Mouse (Mus musculus) C2C12 (cell line): Measurements from ENCODE around the gene Gm49711. TPM values are rescaled to one million over a fixed set of nuclear protein-coding genes. Genes with fewer than 3 reads are reported as not detected.

Source experiments
- H3K27me3 ChIP-seq: one replicate; pipeline ENCODE4 v1.6.1; 2011; ENCODE audit not compliant: control insufficient read depth, insufficient read depth, insufficient read length
- H3K36me3 ChIP-seq: one replicate; pipeline ENCODE4 v1.6.1; 2011; ENCODE audit not compliant: control insufficient read depth, insufficient read depth
- H3K4me3 ChIP-seq: one replicate; pipeline ENCODE4 v1.5.1; 2011; ENCODE audit warnings: mild to moderate bottlenecking, control low read depth; ENCODE audit not compliant: poor library complexity, insufficient read depth, severe bottlenecking
- H3K79me2 ChIP-seq: one replicate; pipeline ENCODE4 v1.6.1; 2011; ENCODE audit not compliant: control insufficient read depth, insufficient read depth
- H3K79me3 ChIP-seq: one replicate; pipeline ENCODE4 v1.6.1; 2011; ENCODE audit warnings: low read depth, control low read depth
- H3ac ChIP-seq: one replicate; pipeline ENCODE3; 2011; ENCODE audit warnings: low read depth; ENCODE audit not compliant: control insufficient read depth, insufficient read length
- CEBPB ChIP-seq: IDR thresholded peaks from one replicate; pipeline ENCODE4 v1.6.1; 2011; ENCODE audit warnings: low read depth, mild to moderate bottlenecking, control low read depth, moderate library complexity
- CTCF ChIP-seq: IDR thresholded peaks from one replicate; pipeline ENCODE4 v1.5.1; 2011; ENCODE audit not compliant: control insufficient read depth, insufficient read depth, insufficient read length
- FOSL1 ChIP-seq: IDR thresholded peaks from one replicate; pipeline ENCODE4 v1.8.0; 2011; ENCODE audit warnings: mild to moderate bottlenecking, low read length; ENCODE audit not compliant: poor library complexity, insufficient read depth, severe bottlenecking
- MAX ChIP-seq: IDR thresholded peaks from one replicate; pipeline ENCODE4 v1.6.1; 2011; ENCODE audit warnings: mild to moderate bottlenecking, control low read depth
- MYOD1 ChIP-seq: IDR thresholded peaks from one replicate; pipeline ENCODE4 v1.6.1; 2011; ENCODE audit warnings: low read depth; ENCODE audit not compliant: control insufficient read depth, insufficient read length
- MYOG ChIP-seq: IDR thresholded peaks from one replicate; pipeline ENCODE4 v1.6.1; 2011; ENCODE audit not compliant: control insufficient read depth, insufficient read length; ENCODE audit errors: extremely low read depth
- USF1 ChIP-seq: IDR thresholded peaks from one replicate; pipeline ENCODE4 v1.6.1; 2011; ENCODE audit warnings: low read depth, mild to moderate bottlenecking, control low read depth, moderate library complexity
- polyA plus RNA-seq: library from polyadenylated mRNA; unstranded; fragments of >200 nt; fragmentation: generic; extraction: Trizol; gene quantifications from one replicate; pipeline ENCODE4 v1.2.1, GENCODE M21; 2012; ENCODE audit warnings: missing spikeins

Gene Gm49711
- polyA plus RNA-seq, 1 experiment: 0.09 TPM

- no peak overlapping the region for H3ac ChIP-seq
- peaks cover 7% of the 10 kb centered on the region for H3K36me3 ChIP-seq
- no peaks in the 10 kb centered on the region for H3K27me3 ChIP-seq
- no peaks in the 10 kb centered on the region for H3K79me3 ChIP-seq
- TF ChIP-seq MYOD1 (no peak), CTCF (no peak), USF1 (no peak), CEBPB (no peak), MYOG (no peak), FOSL1 (no peak), MAX (no peak)
- H3K4me3 ChIP-seq: no peak overlapping the region
- H3K79me2 ChIP-seq: no peaks in the 10 kb centered on the region
These were observed 60.9 kb downstream of the Gm49711 start for GRCm38 (mm10) chr16:92119013-92119515.

- no peaks in the 10 kb centered on the region for H3K27me3 ChIP-seq
- H3K79me3 ChIP-seq: no peaks in the 10 kb centered on the region
- H3K79me2 ChIP-seq: no peaks in the 10 kb centered on the region
- no peaks in the 10 kb centered on the region for H3K36me3 ChIP-seq
- TF ChIP-seq MYOG (no peak), MAX (no peak), CTCF (no peak), FOSL1 (no peak), USF1 (no peak), MYOD1 (no peak), CEBPB (no peak)
- H3ac ChIP-seq: no peak overlapping the region
- H3K4me3 ChIP-seq: no peak overlapping the region
These were observed 62.9 kb downstream of the Gm49711 start for GRCm38 (mm10) chr16:92120899-92121531.

GRCm38 (mm10) chr16:92127226-92127625 is 69.1 kb downstream of the Gm49711 start:
- TF ChIP-seq MAX: no peak
- no peak for TF ChIP-seq CEBPB
- TF ChIP-seq MYOD1: no peak
- no peak for TF ChIP-seq CTCF
- no peaks in the 10 kb centered on the region for H3K27me3 ChIP-seq
- H3ac ChIP-seq: no peak overlapping the region
- no peak overlapping the region for H3K4me3 ChIP-seq
- no peaks in the 10 kb centered on the region for H3K79me2 ChIP-seq
- H3K36me3 ChIP-seq: no peaks in the 10 kb centered on the region
- H3K79me3 ChIP-seq: no peaks in the 10 kb centered on the region

GRCm38 (mm10) chr16:92127666-92128065 is 69.5 kb downstream of the Gm49711 start:
- H3K79me3 ChIP-seq: no peaks in the 10 kb centered on the region
- H3K27me3 ChIP-seq: no peaks in the 10 kb centered on the region
- no peaks in the 10 kb centered on the region for H3K79me2 ChIP-seq
- H3ac ChIP-seq: no peak overlapping the region
- TF ChIP-seq MYOD1 (no peak), CTCF (no peak), FOSL1 (no peak), CEBPB (no peak), USF1 (no peak), MAX (no peak), MYOG (no peak)
- no peak overlapping the region for H3K4me3 ChIP-seq
- H3K36me3 ChIP-seq: no peaks in the 10 kb centered on the region

GRCm38 (mm10) chr16:92129843-92130242 is 71.7 kb downstream of the Gm49711 start:
- Histone ChIP-seq H3K4me3 (no peak overlapping the region), H3K79me2 (no peaks in the 10 kb centered on the region), H3K27me3 (no peaks in the 10 kb centered on the region), H3ac (no peak overlapping the region), H3K36me3 (no peaks in the 10 kb centered on the region), H3K79me3 (no peaks in the 10 kb centered on the region)
- no peak for TF ChIP-seq FOSL1
- no peak for TF ChIP-seq CTCF
- TF ChIP-seq MYOG: no peak
- TF ChIP-seq MYOD1: no peak
- no peak for TF ChIP-seq MAX
- no peak for TF ChIP-seq CEBPB
- no peak for TF ChIP-seq USF1

- Histone ChIP-seq H3ac (no peak overlapping the region), H3K4me3 (no peak overlapping the region), H3K36me3 (no peaks in the 10 kb centered on the region), H3K79me2 (no peaks in the 10 kb centered on the region), H3K27me3 (no peaks in the 10 kb centered on the region), H3K79me3 (no peaks in the 10 kb centered on the region)
- TF ChIP-seq MAX: no peak
- no peak for TF ChIP-seq MYOG
- TF ChIP-seq CTCF: no peak
- no peak for TF ChIP-seq FOSL1
- TF ChIP-seq CEBPB: no peak
- TF ChIP-seq USF1: no peak
- TF ChIP-seq MYOD1: no peak
These were observed 74.4 kb downstream of the Gm49711 start for GRCm38 (mm10) chr16:92132511-92132910.
